Mouse (Mus musculus) CD4-positive, CD25-positive, alpha-beta regulatory T cell, adult 4 months (primary cell): Measurements from ENCODE around the gene Bcas2. TPM values are rescaled to one million over a fixed set of nuclear protein-coding genes. Genes with fewer than 3 reads are reported as not detected.

Source experiments
- ATAC-seq: one replicate; pipeline ENCODE4 v1.8.0; 2017
- polyA plus RNA-seq, 2 experiments: library from polyadenylated mRNA; unstranded; fragments of 100-300 nt; shearing (Covaris generic); gene quantifications; one replicate each; pipeline ENCODE4 v1.2.1; 2017

Bcas2 gene
- polyA plus RNA-seq, 2 experiments from 2014 or later, result 129 to 131 TPM

DNA sequence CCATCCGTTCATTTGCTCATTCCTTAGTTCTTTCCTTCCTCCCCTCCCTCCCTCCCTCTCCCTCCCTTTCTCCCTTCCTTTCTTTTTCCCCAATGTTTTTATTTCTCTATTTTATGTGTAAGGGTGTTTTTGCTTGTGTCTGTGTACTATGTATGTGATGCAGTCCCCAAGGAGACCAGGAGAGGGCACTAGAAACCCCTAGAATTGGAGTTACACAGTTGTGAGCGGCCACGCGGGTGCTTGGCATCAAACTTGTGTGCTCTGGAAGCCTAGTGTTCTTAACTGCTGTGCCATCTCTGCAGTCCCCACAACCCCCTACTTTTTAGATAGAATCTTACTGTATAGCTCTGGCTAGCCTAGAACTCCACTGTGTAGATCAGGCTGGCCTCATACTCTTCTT, 52.3 kb downstream of the Bcas2 start:
- ATAC-seq, result no peak

GRCm38 (mm10) chr3:103224231-103224765, 52.8 kb downstream of the Bcas2 start:
- no peak for ATAC-seq

GRCm38 (mm10) chr3:103227729-103228128, 56.3 kb downstream of the Bcas2 start:
- ATAC-seq, result no peak

Other genes starting within 250 kb of the Bcas2 start
- gene Sycp1, start 235.6 kb upstream of the Bcas2 start, polyA plus RNA-seq, result not detected
- gene Nr1h5, start 207.5 kb upstream of the Bcas2 start, polyA plus RNA-seq, result not detected
- gene Sike1, start 175.9 kb upstream of the Bcas2 start, polyA plus RNA-seq, result 10 to 100 TPM; 49.5 to 61.8 TPM
- 100 to 1,000 TPM; 514 to 711 TPM for gene Csde1, start 151.2 kb upstream of the Bcas2 start, polyA plus RNA-seq
- 100 to 1,000 TPM; 106 to 107 TPM for gene Nras, start 113.4 kb upstream of the Bcas2 start, polyA plus RNA-seq
- 1 to 10 TPM; 3.9 to 7.1 TPM for gene Ampd1, start 97.6 kb upstream of the Bcas2 start, polyA plus RNA-seq
- 1 to 10 TPM; 1.4 to 1.6 TPM for gene Dennd2c, start 69.1 kb upstream of the Bcas2 start, polyA plus RNA-seq
- gene Trim33, start 107.6 kb downstream of the Bcas2 start, polyA plus RNA-seq, result 10 to 100 TPM; 58.5 to 71.2 TPM